Comparison of ENCODE assay signal across 14 mouse cellular contexts in genomic region chr12:13575605-13576600, GRCm38 (mm10).
A peak's percentile ranks its signal among the peaks of the same experiment; 100 is the strongest.
DNase-seq lines count a peak whose midpoint lies in the region; ATAC-seq and TF ChIP-seq lines count a peak whose summit lies in the region.
"Had no signal": no experiment of that assay in that cellular context is flagged by ENCODE, and none has a peak within 500 bp of the region (broad histone marks: within the 10 kb centered on the region; RNA-seq: fewer than 3 reads in every experiment).

No protein-coding gene starts in this region.

- H3K27me3 ChIP-seq in hindbrain, embryonic 10.5 days (ENCODE audit: insufficient read depth, poor library complexity, severe bottlenecking), result no peaks in the 10 kb centered on the region
- H3K27me3 ChIP-seq in hindbrain, embryonic 16.5 days (replicated peaks; ENCODE audit: control insufficient read depth, insufficient read depth, low read length), result no peaks in the 10 kb centered on the region
- no peaks in the 10 kb centered on the region for H3K27me3 ChIP-seq in C2C12 (ENCODE audit: control insufficient read depth, insufficient read depth, insufficient read length)
- no peaks in the 10 kb centered on the region for H3K27me3 ChIP-seq in limb, embryonic 12.5 days
- H3K27me3 ChIP-seq: forebrain, embryonic 13.5 days; hindbrain, embryonic 15.5 days; neural tube, embryonic 12.5 days had no signal

- no peaks in the 10 kb centered on the region for H3K79me3 ChIP-seq in C2C12 (ENCODE audit: low read depth)

- H3K9me3 ChIP-seq in hindbrain, embryonic 10.5 days, result no peaks in the 10 kb centered on the region
- no peaks in the 10 kb centered on the region for H3K9me3 ChIP-seq in hindbrain, embryonic 16.5 days (ENCODE audit: control insufficient read depth, low read length)
- no peaks in the 10 kb centered on the region for H3K9me3 ChIP-seq in limb, embryonic 12.5 days
- H3K9me3 ChIP-seq: forebrain, embryonic 13.5 days; hindbrain, embryonic 15.5 days; neural tube, embryonic 12.5 days had no signal

- no peak overlapping the region for H3ac ChIP-seq in C2C12 (ENCODE audit: control insufficient read depth, insufficient read length, low read depth)

- H3K4me2 ChIP-seq in hindbrain, embryonic 16.5 days (ENCODE audit: low read length), result no peak overlapping the region
- no peak overlapping the region for H3K4me2 ChIP-seq in limb, embryonic 12.5 days
- H3K4me2 ChIP-seq: forebrain, embryonic 13.5 days; hindbrain, embryonic 15.5 days; neural tube, embryonic 12.5 days had no signal

- H3K27ac ChIP-seq in hindbrain, embryonic 10.5 days, result peak overlapping the region; percentile 41; the same call in 1 of the 2 replicates
- H3K27ac ChIP-seq in hindbrain, embryonic 16.5 days (ENCODE audit: low read depth, low read length), result no peak overlapping the region
- H3K27ac ChIP-seq in limb, embryonic 12.5 days, result peak overlapping the region; percentile 47; the same call in 1 of the 2 replicates
- H3K27ac ChIP-seq: forebrain, embryonic 13.5 days; hindbrain, embryonic 15.5 days; neural tube, embryonic 12.5 days had no signal

- no peak for TF ChIP-seq CTCF in C2C12 (IDR thresholded peaks at IDR 0.05; ENCODE audit: control insufficient read depth, insufficient read depth, insufficient read length)

- H3K79me2 ChIP-seq in C2C12 (ENCODE audit: control insufficient read depth, insufficient read depth), result no peaks in the 10 kb centered on the region

- H3K4me3 ChIP-seq in hindbrain, embryonic 10.5 days, result no peak overlapping the region
- H3K4me3 ChIP-seq in hindbrain, embryonic 16.5 days (ENCODE audit: low read length), result no peak overlapping the region
- no peak overlapping the region for H3K4me3 ChIP-seq in C2C12 (ENCODE audit: insufficient read depth, poor library complexity, severe bottlenecking)
- H3K4me3 ChIP-seq in limb, embryonic 12.5 days (replicated peaks), result no peak overlapping the region
- H3K4me3 ChIP-seq: forebrain, embryonic 13.5 days; hindbrain, embryonic 15.5 days; neural tube, embryonic 12.5 days had no signal

- H3K36me3 ChIP-seq in hindbrain, embryonic 10.5 days, result no peaks in the 10 kb centered on the region
- H3K36me3 ChIP-seq in hindbrain, embryonic 16.5 days (ENCODE audit: control insufficient read depth, insufficient read depth, low read length), result no peaks in the 10 kb centered on the region
- H3K36me3 ChIP-seq in C2C12 (ENCODE audit: control insufficient read depth, insufficient read depth), result no peaks in the 10 kb centered on the region
- no peaks in the 10 kb centered on the region for H3K36me3 ChIP-seq in limb, embryonic 12.5 days
- H3K36me3 ChIP-seq: hindbrain, embryonic 15.5 days; neural tube, embryonic 12.5 days had no signal

- no peak for DNase-seq in hindbrain, embryonic 10.5 days (ENCODE audit: low spot score)
- DNase-seq in Muller cell, postnatal 12 days (ENCODE audit: inconsistent ontology term), result peak; percentile 56
- no peak for DNase-seq in yolk sac, embryonic 10.5 days (ENCODE audit: low spot score)
- DNase-seq in natural killer cell, adult 2 months (ENCODE audit: low spot score in 2 of 2), result no peak
- no peak for DNase-seq in cerebellum, adult 18-20 months
- DNase-seq: kidney, postnatal 25 days; lung, postnatal 14 days; thymus, adult 2 months had no signal

- 89% methylated on average over 5 of the region's 5 CpGs for WGBS in hindbrain, embryonic 10.5 days
- 93% methylated on average over 5 of the region's 5 CpGs for WGBS in hindbrain, embryonic 16.5 days
- 94% methylated on average over 5 of the region's 5 CpGs for WGBS in limb, embryonic 12.5 days

- H3K4me1 ChIP-seq in hindbrain, embryonic 10.5 days (replicated peaks), result peaks cover 12% of the 10 kb centered on the region
- no peaks in the 10 kb centered on the region for H3K4me1 ChIP-seq in hindbrain, embryonic 16.5 days (ENCODE audit: control insufficient read depth, insufficient read depth, low read depth, low read length)
- H3K4me1 ChIP-seq in limb, embryonic 12.5 days (replicated peaks), result peaks cover 12% of the 10 kb centered on the region
- H3K4me1 ChIP-seq: forebrain, embryonic 13.5 days; hindbrain, embryonic 15.5 days; neural tube, embryonic 12.5 days had no signal

- no peak for ATAC-seq in hindbrain, embryonic 16.5 days
- no peak for ATAC-seq in limb, embryonic 12.5 days (ENCODE audit: insufficient number of reproducible peaks, insufficient read depth, low FRiP score, low TSS enrichment, low read depth)
- ATAC-seq: forebrain, embryonic 13.5 days had no signal

- no peak overlapping the region for H3K9ac ChIP-seq in hindbrain, embryonic 16.5 days (ENCODE audit: low read depth, low read length)
- H3K9ac ChIP-seq in limb, embryonic 12.5 days (replicated peaks), result no peak overlapping the region
- H3K9ac ChIP-seq: forebrain, embryonic 13.5 days; hindbrain, embryonic 15.5 days; neural tube, embryonic 12.5 days had no signal

TF ChIP-seq in C2C12, 6 proteins besides CTCF, POLR2A, EP300 and RAD21:
- TF ChIP-seq CEBPB (IDR thresholded peaks at IDR 0.05; ENCODE audit: low read depth) (no peak), FOSL1 (IDR thresholded peaks at IDR 0.05; ENCODE audit: insufficient read depth, low read length, poor library complexity, severe bottlenecking) (peak; percentile 96), USF1 (IDR thresholded peaks at IDR 0.05; ENCODE audit: low read depth) (no peak), MAX (IDR thresholded peaks at IDR 0.05) (no peak), MYOG (IDR thresholded peaks at IDR 0.05; ENCODE audit: control insufficient read depth, extremely low read depth, insufficient read length) (no peak), MYOD1 (IDR thresholded peaks at IDR 0.05; ENCODE audit: control insufficient read depth, insufficient read length, low read depth) (peak; percentile 17)
